Mouse (Mus musculus): ENCODE measurements around the gene Ccnjl.
A peak's percentile ranks its signal among the peaks of the same experiment; 100 is the strongest.

The Ccnjl gene

DNA sequence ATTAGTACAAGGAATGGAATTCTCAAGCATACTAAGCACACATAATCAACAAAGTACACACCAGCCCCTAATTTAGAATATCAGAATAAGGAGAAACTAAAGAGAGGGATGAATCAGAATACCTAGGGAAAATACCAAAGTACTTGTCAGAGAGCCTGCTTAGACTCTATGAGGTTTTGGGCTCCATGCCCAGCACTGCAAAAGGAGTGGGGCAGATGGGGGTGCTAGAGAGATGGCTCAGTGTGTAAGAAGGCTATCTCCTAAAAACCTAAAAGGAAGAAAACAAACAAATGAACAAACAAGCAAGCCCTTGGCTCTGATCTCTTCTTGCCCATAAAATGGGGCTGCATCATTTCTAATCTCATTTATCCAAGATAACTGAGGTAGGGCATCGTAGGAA lies 95.8 kb downstream of the Ccnjl start:
- DNase-seq (ENCODE audit: low spot score in 2 of 2) = no peak

DNA sequence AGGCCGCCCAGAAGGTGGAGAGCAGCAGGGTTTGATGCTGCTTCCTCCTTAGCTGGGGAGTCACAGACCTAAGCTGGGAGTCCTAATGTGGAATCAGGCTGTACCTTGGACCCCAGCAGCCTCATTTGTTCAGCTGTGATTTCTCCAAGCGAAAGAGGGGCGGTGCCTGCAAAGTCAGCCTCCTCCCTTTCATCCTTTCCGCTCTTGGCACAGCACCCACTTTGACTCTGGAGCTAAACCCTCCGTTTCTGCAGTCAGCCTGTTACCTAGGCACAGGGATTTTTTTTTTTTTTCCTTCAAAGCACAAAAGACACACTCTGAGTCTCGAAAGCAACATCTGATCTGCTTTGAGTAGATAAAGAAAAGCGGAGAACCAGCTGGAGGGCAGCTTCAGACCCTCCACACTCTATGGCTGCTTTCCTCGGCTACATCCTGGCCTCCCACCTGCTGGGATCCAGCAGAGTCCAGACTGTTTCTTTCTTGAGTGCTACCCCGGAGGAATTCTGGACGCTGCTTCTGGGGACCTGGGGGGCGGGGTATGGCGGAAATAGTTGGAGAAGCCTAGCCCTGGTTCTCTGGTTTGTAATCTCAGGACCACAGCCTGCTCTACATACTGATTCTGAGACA lies 97.8 kb downstream of the Ccnjl start:
- peak in 1 of 2 experiments; percentile 22 for DNase-seq (ENCODE audit: low spot score in 2 of 2)

GRCm38 (mm10) chr11:43626927-43627645 lies 98.5 kb downstream of the Ccnjl start:
- no peak for DNase-seq (ENCODE audit: low spot score in 2 of 2)

DNA sequence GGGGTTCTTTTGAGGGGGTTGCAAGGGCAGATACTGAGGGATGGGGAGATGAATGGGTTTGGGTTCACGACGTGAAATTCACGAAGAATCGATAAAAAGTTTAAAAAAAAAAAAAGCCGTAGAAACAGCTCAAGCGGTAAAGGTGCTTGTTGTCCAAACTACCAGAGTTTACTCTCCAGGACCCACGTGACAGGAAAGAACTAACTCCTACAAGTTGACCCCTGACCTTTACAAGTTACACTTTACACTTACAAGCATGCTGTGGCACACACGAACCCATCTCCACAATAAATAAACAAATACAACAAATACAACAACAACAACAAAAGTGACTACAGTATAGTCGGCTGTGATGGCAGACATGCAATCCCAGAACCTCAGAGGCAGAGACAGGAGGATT lies 103.1 kb downstream of the Ccnjl start:
- DNase-seq (ENCODE audit: low spot score in 2 of 2) = no peak

GRCm38 (mm10) chr11:43632566-43632965 lies 104.0 kb downstream of the Ccnjl start:
- DNase-seq (ENCODE audit: low spot score in 2 of 2) = peak in 1 of 2 experiments; percentile 20

- no peak for DNase-seq (ENCODE audit: low spot score in 2 of 2)
Measured at GRCm38 (mm10) chr11:43633165-43633564, 104.6 kb downstream of the Ccnjl start.

DNA sequence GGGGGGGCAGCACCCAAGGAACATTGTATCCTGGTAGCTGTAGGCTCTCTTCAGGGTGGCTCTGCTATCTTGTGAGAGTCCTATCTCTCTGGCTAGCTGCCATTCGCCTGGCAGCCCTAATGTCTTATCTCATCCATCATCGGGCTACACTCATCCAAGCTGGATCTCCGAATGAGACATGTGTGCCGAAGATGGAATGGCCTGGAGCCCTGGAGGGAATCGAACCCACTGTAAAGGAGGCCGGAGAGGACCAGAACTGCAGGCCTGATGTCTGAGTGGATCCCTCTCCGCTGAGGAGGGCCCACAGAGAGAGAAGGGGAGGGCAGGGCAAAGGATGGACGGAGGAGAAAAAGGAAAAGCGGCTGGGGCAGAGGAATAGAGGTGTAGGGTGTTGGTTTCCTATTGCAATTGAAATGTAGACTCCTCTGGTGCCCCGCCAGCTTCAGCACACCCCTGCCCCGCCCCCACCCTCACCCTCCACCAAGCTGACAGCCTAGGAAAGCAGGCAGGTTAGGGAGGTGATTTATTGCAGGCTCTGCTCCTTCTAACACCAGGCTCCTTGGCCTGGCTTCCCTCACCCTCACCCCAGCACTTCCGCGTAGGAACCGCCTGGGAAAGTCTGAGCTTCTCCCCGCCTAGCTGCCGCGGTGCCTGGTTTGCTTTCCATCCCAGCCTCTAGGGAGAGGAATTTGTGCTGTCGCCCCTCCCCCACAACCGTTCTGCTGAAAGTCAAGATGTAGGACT lies 105.2 kb downstream of the Ccnjl start:
- peak; percentile 45 to 47 for DNase-seq (ENCODE audit: low spot score in 2 of 2)

Data from right cerebral cortex, postnatal 36 days (tissue).